Mouse (Mus musculus) liver, postnatal 0 days (tissue): ENCODE data around the gene Dclre1b. TPM values are rescaled to one million over a fixed set of nuclear protein-coding genes. Genes with fewer than 3 reads are reported as not detected.

Experiments
- ATAC-seq: fragments of 200-750 bp; cut with Nextera tagmentation; 2 replicates; pipeline ENCODE4 v1.8.0; 2017; ENCODE audit warnings: mild to moderate bottlenecking, moderate library complexity
- DNase-seq: peaks from one replicate; pipeline ENCODE4 v3.0.0-alpha.2; 2016
- H3K27ac ChIP-seq: fragments of 300-500 bp; sonication (generic); 2 replicates; pipeline ENCODE4 v1.5.1; 2014; ENCODE audit warnings: antibody characterized with exemption, moderate library complexity, mild to moderate bottlenecking, low read depth
- H3K27me3 ChIP-seq: fragments of 300-500 bp; sonication (generic); 2 replicates; pipeline ENCODE4 v1.6.1; 2014; ENCODE audit warnings: low read length, control low read depth, mixed read lengths; ENCODE audit not compliant: insufficient read depth
- H3K36me3 ChIP-seq: fragments of 300-500 bp; sonication (generic); replicated peaks from 2 replicates; pipeline ENCODE4 v1.6.1; 2014; ENCODE audit warnings: mild to moderate bottlenecking, control low read depth, low read length, moderate library complexity, mixed read lengths; ENCODE audit not compliant: insufficient read depth
- H3K4me1 ChIP-seq: fragments of 300-500 bp; sonication (generic); 2 replicates; pipeline ENCODE4 v1.6.1; 2014; ENCODE audit warnings: antibody characterized with exemption, mild to moderate bottlenecking, control low read depth; ENCODE audit not compliant: insufficient read depth
- H3K4me2 ChIP-seq: fragments of 300-500 bp; sonication (generic); 2 replicates; pipeline ENCODE4 v1.6.1; 2014; ENCODE audit warnings: low read depth, mild to moderate bottlenecking, low read length, moderate library complexity, mixed read lengths
- H3K4me3 ChIP-seq: fragments of 300-500 bp; sonication (generic); 2 replicates; pipeline ENCODE4 v1.5.1; 2014; ENCODE audit warnings: low read depth, low read length
- H3K9ac ChIP-seq: fragments of 300-500 bp; sonication (generic); replicated peaks from 2 replicates; pipeline ENCODE4 v1.6.1; 2014; ENCODE audit warnings: mild to moderate bottlenecking, moderate library complexity
- H3K9me3 ChIP-seq: fragments of 300-500 bp; sonication (generic); 2 replicates; pipeline ENCODE4 v1.6.1; 2016; ENCODE audit warnings: mild to moderate bottlenecking, control low read depth, low read length, mixed read lengths
- CTCF ChIP-seq: sonication (generic); IDR thresholded peaks from 2 replicates; pipeline ENCODE4 v1.5.1; 2016; ENCODE audit warnings: antibody characterized with exemption, low read depth
- EP300 ChIP-seq: IDR thresholded peaks from 2 replicates; pipeline ENCODE4 v1.6.1; 2016; ENCODE audit warnings: antibody characterized with exemption, low read depth, mild to moderate bottlenecking
- WGBS: fragments of 180-500 bp; shearing (Covaris S2); extraction: QIAGEN DNeasy Blood & Tissue Kit; methylation state at CpG from one replicate; pipeline ENCODE4 v1.1.7; 2014; ENCODE audit not compliant: insufficient replicate concordance; 5-methylcytosine and 5-hydroxymethylcytosine counted together
- polyA plus RNA-seq: library from polyadenylated mRNA; unstranded; fragments of >200 nt; fragmentation: Nextera tagmentation; extraction: Ambion mirVana; gene quantifications from 2 replicates; pipeline ENCODE4 v1.2.1, GENCODE M21; 2015

The Dclre1b gene
- polyA plus RNA-seq, 1 experiment from 2014 or later, result 22.8 TPM

DNA sequence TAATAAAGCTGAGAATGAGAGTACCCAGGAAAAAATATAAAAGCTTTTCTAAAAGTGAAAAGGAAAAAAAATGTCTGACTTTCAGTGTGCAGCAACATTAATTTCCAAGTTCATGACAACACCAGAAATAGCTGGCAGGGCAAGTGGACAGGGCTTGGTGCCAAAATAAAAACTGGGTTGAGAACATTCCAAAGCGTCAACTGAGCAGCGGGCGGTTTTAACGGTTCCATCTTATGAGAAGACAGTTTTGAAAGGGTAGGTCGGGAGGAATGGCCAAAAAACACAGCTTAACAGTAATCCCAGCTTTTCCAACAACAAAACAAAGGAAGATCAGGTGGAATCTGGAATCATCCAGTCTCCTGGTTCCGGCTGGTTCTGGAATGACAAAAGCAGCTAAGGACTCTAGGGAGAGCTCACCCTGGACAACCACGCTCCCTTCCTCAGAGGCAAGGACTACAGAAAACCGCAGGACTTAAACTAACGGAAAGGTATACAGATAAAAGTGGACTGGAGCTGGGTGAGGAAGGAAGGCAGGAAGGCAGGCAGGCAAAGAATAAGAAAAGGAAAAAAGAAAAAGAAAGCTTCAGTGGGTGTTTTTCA, 37.6 kb downstream of the Dclre1b start:
- WGBS, result 72% methylated on average over 9 of the region's 9 CpGs
- Histone ChIP-seq H3K27ac (0 out of 2 replicates have a peak overlapping the region, but pooled peaks have one; percentile 24), H3K4me3 (no peak overlapping the region), H3K4me2 (no peak overlapping the region), H3K4me1 (peaks cover 21% of the 10 kb centered on the region), H3K9me3 (no peaks in the 10 kb centered on the region), H3K36me3 (peaks cover 75% of the 10 kb centered on the region), H3K27me3 (no peaks in the 10 kb centered on the region), H3K9ac (no peak overlapping the region)
- TF ChIP-seq CTCF, result no peak
- no peak for TF ChIP-seq EP300
- peak; percentile 37 for DNase-seq
- no peak for ATAC-seq

- DNase-seq, result no peak
- Histone ChIP-seq H3K27ac (no peak overlapping the region), H3K9ac (no peak overlapping the region), H3K27me3 (no peaks in the 10 kb centered on the region), H3K4me3 (no peak overlapping the region), H3K36me3 (peaks cover 83% of the 10 kb centered on the region), H3K4me2 (no peak overlapping the region), H3K4me1 (peaks cover 10% of the 10 kb centered on the region; the same call in 1 of the 2 replicates), H3K9me3 (no peaks in the 10 kb centered on the region)
- WGBS, result 77% methylated on average over 3 of the region's 3 CpGs
- TF ChIP-seq CTCF (no peak), EP300 (no peak)
- ATAC-seq, result no peak
Observed at GRCm38 (mm10) chr3:103766789-103767188, 42.5 kb downstream of the Dclre1b start.

- Histone ChIP-seq H3K4me1 (no peaks in the 10 kb centered on the region), H3K4me3 (no peak overlapping the region), H3K4me2 (no peak overlapping the region), H3K27ac (no peak overlapping the region), H3K36me3 (peaks cover 83% of the 10 kb centered on the region), H3K9ac (no peak overlapping the region), H3K27me3 (no peaks in the 10 kb centered on the region), H3K9me3 (no peaks in the 10 kb centered on the region)
- ATAC-seq (no peak), DNase-seq (no peak)
- 82% methylated on average over 5 of the region's 5 CpGs for WGBS
- TF ChIP-seq EP300, result no peak
- TF ChIP-seq CTCF, result no peak
Observed at GRCm38 (mm10) chr3:103759261-103759970, 49.8 kb downstream of the Dclre1b start.

GRCm38 (mm10) chr3:103758456-103758855, 50.8 kb downstream of the Dclre1b start:
- Histone ChIP-seq H3K4me1 (no peaks in the 10 kb centered on the region), H3K9ac (no peak overlapping the region), H3K27ac (no peak overlapping the region), H3K36me3 (peaks cover 83% of the 10 kb centered on the region), H3K9me3 (no peaks in the 10 kb centered on the region), H3K4me2 (no peak overlapping the region), H3K27me3 (no peaks in the 10 kb centered on the region), H3K4me3 (no peak overlapping the region)
- ATAC-seq (no peak), DNase-seq (no peak)
- no peak for TF ChIP-seq CTCF
- no peak for TF ChIP-seq EP300
- WGBS, result 92% methylated on average over 7 of the region's 7 CpGs

DNA sequence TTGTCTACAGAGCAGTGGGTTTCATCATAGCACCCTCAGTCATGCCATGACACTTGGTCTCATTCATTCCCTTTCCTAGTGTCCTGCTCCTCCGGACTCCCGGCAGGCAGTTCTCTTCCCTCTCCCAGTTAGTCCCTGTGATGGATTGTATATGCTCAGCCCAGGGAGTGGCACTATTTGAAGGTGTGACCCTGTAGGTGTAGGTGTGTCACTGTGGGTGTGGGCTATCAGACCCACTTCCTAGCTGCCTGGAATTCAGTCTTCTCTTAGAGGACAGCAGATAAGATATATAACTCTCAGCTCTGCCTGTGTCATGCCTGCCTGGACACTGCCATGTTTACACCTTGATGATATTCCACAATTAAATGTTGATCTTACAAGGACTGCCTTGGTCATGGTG, 52.3 kb downstream of the Dclre1b start:
- Histone ChIP-seq H3K9me3 (no peaks in the 10 kb centered on the region), H3K4me1 (no peaks in the 10 kb centered on the region), H3K36me3 (peaks cover 83% of the 10 kb centered on the region), H3K9ac (no peak overlapping the region), H3K27ac (no peak overlapping the region), H3K27me3 (no peaks in the 10 kb centered on the region), H3K4me2 (no peak overlapping the region), H3K4me3 (no peak overlapping the region)
- WGBS, result 96% methylated on average over 2 of the region's 2 CpGs
- ATAC-seq, result no peak
- no peak for TF ChIP-seq CTCF
- no peak for TF ChIP-seq EP300
- DNase-seq, result no peak

DNA sequence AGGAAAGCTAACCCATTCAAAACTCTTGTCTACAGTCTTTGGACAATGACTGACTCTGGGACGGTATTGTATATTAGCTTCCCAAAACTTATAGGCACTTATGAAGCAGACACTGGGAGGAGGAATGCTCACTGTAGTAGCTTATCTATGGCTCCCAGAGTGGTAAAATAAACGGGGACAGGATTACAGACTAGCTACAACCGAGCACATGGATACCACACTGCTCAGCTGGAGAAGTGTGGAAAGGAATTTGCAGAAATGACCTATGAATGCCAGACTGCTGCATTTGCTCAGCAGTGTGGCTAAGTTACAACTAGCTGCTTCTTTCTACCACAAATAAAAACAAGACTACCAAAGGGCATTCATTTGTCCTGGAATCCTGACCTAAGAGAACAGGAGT, 53.9 kb downstream of the Dclre1b start:
- Histone ChIP-seq H3K36me3 (peaks cover 86% of the 10 kb centered on the region), H3K4me3 (no peak overlapping the region), H3K9ac (no peak overlapping the region), H3K27me3 (no peaks in the 10 kb centered on the region), H3K9me3 (no peaks in the 10 kb centered on the region), H3K27ac (no peak overlapping the region), H3K4me1 (no peaks in the 10 kb centered on the region), H3K4me2 (no peak overlapping the region)
- TF ChIP-seq EP300 (no peak), CTCF (no peak)
- no peak for ATAC-seq
- DNase-seq, result no peak
- 63% methylated on average over 3 of the region's 3 CpGs for WGBS
